Mouse (Mus musculus) myocyte (in vitro differentiated cells): ENCODE data around the gene Figla. TPM values are rescaled to one million over a fixed set of nuclear protein-coding genes. Genes with fewer than 3 reads are reported as not detected.
A peak's percentile ranks its signal among the peaks of the same experiment; 100 is the strongest.

ENCODE experiments used
- H3K27me3 ChIP-seq: one replicate; pipeline ENCODE4 v1.6.1; 2011; ENCODE audit not compliant: control insufficient read depth, insufficient read depth, insufficient read length
- H3K36me3 ChIP-seq: one replicate; pipeline ENCODE4 v1.6.1; 2011; ENCODE audit not compliant: control insufficient read depth, insufficient read depth
- H3K4me2 ChIP-seq: one replicate; pipeline ENCODE4 v1.6.1; 2011; ENCODE audit warnings: low read depth, control low read depth
- H3K4me3 ChIP-seq: one replicate; pipeline ENCODE4 v1.5.1; 2011; ENCODE audit warnings: mild to moderate bottlenecking, control low read depth, moderate library complexity
- H3K79me2 ChIP-seq: one replicate; pipeline ENCODE4 v1.6.1; 2011; ENCODE audit not compliant: control insufficient read depth, insufficient read depth
- H3ac ChIP-seq: one replicate; pipeline ENCODE4 v1.6.1; 2011; ENCODE audit not compliant: control insufficient read depth, insufficient read length
- CEBPB ChIP-seq: IDR thresholded peaks from 2 replicates; pipeline ENCODE4 v1.6.1; 2011; ENCODE audit warnings: mild to moderate bottlenecking, moderate library complexity; ENCODE audit not compliant: poor library complexity, insufficient read depth, severe bottlenecking
- E2F4 ChIP-seq: IDR thresholded peaks from one replicate; pipeline ENCODE4 v1.6.1; 2011; ENCODE audit warnings: mild to moderate bottlenecking, control low read depth, moderate library complexity; ENCODE audit not compliant: insufficient read depth
- MAX ChIP-seq: IDR thresholded peaks from one replicate; pipeline ENCODE4 v1.6.1; 2011; ENCODE audit warnings: low read depth, mild to moderate bottlenecking, control low read depth
- MYOD1 ChIP-seq, 3 experiments: IDR thresholded peaks; one replicate each; pipeline ENCODE4 v1.6.1; 2011; ENCODE audit warnings: control low read depth in 2 of 3, low read depth in 2 of 3, mild to moderate bottlenecking in 2 of 3, moderate library complexity in 1 of 3; ENCODE audit not compliant: insufficient read length in 2 of 3, control insufficient read depth in 1 of 3
- MYOG ChIP-seq, 3 experiments: IDR thresholded peaks; one replicate each; pipeline ENCODE4 v1.6.1; 2011; ENCODE audit warnings: control low read depth in 2 of 3, low read depth in 2 of 3, mild to moderate bottlenecking in 2 of 3; ENCODE audit not compliant: insufficient read length in 2 of 3, control insufficient read depth in 1 of 3, insufficient read depth in 1 of 3
- POLR2A ChIP-seq: IDR thresholded peaks from one replicate; pipeline ENCODE4 v1.6.1; 2011; ENCODE audit warnings: low read depth, mild to moderate bottlenecking, control low read depth, moderate library complexity; ENCODE audit not compliant: insufficient read length
- POLR2AphosphoS2 ChIP-seq: IDR thresholded peaks from one replicate; pipeline ENCODE4 v1.6.1; 2011; ENCODE audit warnings: low read depth, control low read depth; ENCODE audit not compliant: insufficient read length
- REST ChIP-seq: IDR thresholded peaks from one replicate; pipeline ENCODE4 v1.6.1; 2011; ENCODE audit warnings: mild to moderate bottlenecking, control low read depth, moderate library complexity; ENCODE audit not compliant: insufficient read depth, insufficient read length
- SRF ChIP-seq: IDR thresholded peaks from one replicate; pipeline ENCODE4 v1.6.1; 2011; ENCODE audit warnings: low read depth; ENCODE audit not compliant: control insufficient read depth, insufficient read length
- TCF12 ChIP-seq: IDR thresholded peaks from one replicate; pipeline ENCODE4 v1.6.1; 2011; ENCODE audit warnings: mild to moderate bottlenecking, control low read depth; ENCODE audit not compliant: poor library complexity, insufficient read depth, severe bottlenecking
- TCF3 ChIP-seq: IDR thresholded peaks from one replicate; pipeline ENCODE4 v1.6.1; 2011; ENCODE audit warnings: low read depth, control low read depth; ENCODE audit not compliant: insufficient read length
- USF1 ChIP-seq: IDR thresholded peaks from one replicate; pipeline ENCODE4 v1.6.1; 2011; ENCODE audit warnings: low read depth, mild to moderate bottlenecking, control low read depth, moderate library complexity
- polyA plus RNA-seq: library from polyadenylated mRNA; unstranded; fragments of >200 nt; fragmentation: generic; extraction: Trizol; gene quantifications from one replicate; pipeline ENCODE4 v1.2.1, GENCODE M21; 2012; ENCODE audit warnings: missing spikeins

The Figla gene
- polyA plus RNA-seq, 1 experiment: not detected

DNA sequence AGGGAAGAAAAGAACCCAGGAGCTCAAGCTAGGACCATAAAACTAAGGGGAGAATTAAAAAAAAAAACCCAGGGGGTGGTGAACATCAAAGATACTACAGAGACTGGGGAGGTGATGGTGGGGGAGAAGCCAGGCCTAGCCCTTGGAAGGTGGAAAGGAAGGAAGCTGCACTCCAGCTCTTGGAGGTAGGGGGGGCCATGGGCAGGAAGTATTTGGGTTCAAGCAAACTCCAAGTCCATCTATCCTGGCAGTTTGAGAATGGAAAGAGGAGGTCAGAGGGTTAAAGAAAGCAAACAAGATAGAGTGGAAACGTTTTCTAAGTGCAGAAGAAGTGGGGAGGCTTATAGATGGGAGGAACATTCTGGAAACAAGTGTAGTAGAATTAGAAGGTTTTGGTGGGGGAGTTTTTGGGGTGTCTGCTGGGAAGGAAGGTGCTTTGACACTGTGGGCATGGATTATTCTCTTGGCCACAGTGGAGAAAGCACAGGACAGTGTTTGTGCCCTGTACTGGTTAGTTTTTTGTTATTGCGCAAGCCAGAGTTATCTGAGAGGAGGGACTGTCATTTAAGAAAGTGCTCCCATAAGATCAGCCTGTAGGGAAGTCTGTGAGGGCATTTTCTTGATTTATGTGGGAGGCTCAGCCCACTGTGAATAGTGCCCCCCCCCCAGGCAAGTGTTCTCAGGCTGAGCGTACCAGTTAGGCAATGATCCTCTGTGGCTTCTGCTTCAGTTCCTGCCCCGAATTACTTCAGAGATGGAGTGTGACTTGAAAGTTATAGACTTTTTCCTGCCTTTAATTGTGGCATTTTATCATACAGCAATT lies 3.7 kb downstream of the Figla start:
- no peaks in the 10 kb centered on the region for H3K27me3 ChIP-seq
- no peak overlapping the region for H3K4me3 ChIP-seq
- H3K4me2 ChIP-seq: no peak overlapping the region
- TF ChIP-seq CEBPB (peak; percentile 93), MYOD1 (IDR thresholded peaks at IDR 0.05; ENCODE audit: control insufficient read depth in 1 of 3, insufficient read length in 2 of 3, low read depth in 2 of 3) (no peak), TCF3 (no peak)
- H3K79me2 ChIP-seq: no peaks in the 10 kb centered on the region
- no peaks in the 10 kb centered on the region for H3K36me3 ChIP-seq
- H3ac ChIP-seq: no peak overlapping the region

DNA sequence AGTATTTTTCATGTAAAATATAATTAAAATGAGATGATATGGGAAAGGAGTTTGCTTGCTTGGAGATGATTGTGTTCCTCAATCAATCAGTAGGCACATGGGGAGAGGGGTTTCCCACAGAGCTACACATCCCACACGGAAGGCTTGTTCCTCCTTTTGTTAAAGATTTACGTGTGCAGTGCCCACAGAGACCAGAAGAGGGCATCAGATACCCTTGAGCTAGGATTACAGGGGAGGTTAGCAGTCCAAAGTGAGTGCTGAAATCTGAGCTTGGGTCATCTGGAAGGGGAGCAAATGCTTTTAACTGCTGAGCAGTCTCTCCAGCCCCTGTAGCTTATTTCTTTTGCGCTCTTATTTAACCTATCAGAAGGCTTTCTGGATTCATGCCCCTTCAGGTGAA lies 5.0 kb downstream of the Figla start:
- Histone ChIP-seq H3K79me2 (no peaks in the 10 kb centered on the region), H3K27me3 (no peaks in the 10 kb centered on the region), H3ac (no peak overlapping the region), H3K4me2 (no peak overlapping the region), H3K36me3 (no peaks in the 10 kb centered on the region), H3K4me3 (no peak overlapping the region)
- no peak for TF ChIP-seq USF1
- no peak for TF ChIP-seq POLR2A
- TF ChIP-seq MYOD1 (IDR thresholded peaks at IDR 0.05; ENCODE audit: control insufficient read depth in 1 of 3, insufficient read length in 2 of 3, low read depth in 2 of 3): no peak
- TF ChIP-seq E2F4: no peak
- TF ChIP-seq MAX: no peak
- no peak for TF ChIP-seq TCF3
- TF ChIP-seq POLR2AphosphoS2: no peak

DNA sequence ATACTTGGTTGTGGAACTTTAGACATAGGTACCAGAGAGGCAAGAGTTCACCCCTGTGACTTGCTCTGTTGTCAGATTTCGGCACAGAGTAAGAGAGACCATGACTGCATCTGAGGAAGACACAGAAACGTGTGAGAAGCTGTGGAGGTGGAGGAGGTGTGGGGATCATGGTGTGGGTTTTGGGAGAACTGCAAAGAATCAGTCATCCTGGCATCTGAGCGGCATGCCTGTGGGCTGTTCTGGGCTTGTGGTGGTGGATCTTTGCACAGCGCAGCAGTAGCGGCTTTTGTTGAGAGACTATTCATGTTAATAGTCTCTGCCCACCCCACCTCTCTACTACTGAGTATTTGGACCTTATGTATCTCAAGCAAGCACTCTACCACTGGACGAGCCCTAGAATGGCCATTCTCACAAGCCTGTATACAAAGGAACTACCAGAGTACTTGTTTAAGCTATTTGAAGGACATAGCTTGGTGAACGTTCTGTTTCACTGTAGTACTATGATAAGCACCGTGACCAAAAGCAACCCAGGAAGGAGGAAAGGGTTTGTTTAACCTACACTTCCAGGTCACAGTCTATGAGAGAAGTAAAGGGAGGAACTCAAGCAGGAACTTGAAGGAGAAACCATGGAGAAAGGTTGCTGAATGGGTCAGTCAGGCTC lies 10.8 kb downstream of the Figla start:
- Histone ChIP-seq H3ac (no peak overlapping the region), H3K79me2 (no peaks in the 10 kb centered on the region), H3K27me3 (peaks cover 4% of the 10 kb centered on the region), H3K4me3 (no peak overlapping the region), H3K36me3 (no peaks in the 10 kb centered on the region), H3K4me2 (no peak overlapping the region)
- TF ChIP-seq MYOG (IDR thresholded peaks at IDR 0.05; ENCODE audit: control insufficient read depth in 1 of 3, insufficient read depth in 1 of 3, insufficient read length in 2 of 3, low read depth in 2 of 3) (no peak), TCF12 (no peak), REST (no peak), SRF (no peak)

DNA sequence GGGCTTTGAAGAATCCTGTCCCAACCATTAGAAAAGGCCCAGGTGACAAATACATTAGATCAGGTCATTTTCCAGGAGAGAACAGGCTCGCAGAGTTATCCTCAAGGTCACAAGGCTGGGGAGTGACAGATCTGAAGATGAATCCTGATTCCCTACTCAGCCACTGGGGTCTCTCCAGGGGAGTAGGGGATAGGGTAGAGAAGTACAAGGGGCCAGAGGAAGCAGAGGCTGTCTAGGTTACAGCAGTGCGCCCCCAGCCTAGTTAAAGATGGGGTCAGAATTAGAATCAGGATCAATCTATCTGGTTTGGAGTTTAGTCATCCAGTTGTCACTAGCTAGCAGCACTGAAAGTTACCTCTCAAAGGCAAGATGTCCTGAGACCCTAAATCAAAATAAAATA lies 12.2 kb downstream of the Figla start:
- no peaks in the 10 kb centered on the region for H3K79me2 ChIP-seq
- H3K27me3 ChIP-seq: peaks cover 4% of the 10 kb centered on the region
- H3ac ChIP-seq: no peak overlapping the region
- TF ChIP-seq CEBPB (no peak), TCF3 (no peak), TCF12 (no peak), MYOG (IDR thresholded peaks at IDR 0.05; ENCODE audit: control insufficient read depth in 1 of 3, insufficient read depth in 1 of 3, insufficient read length in 2 of 3, low read depth in 2 of 3) (no peak), E2F4 (no peak), MAX (no peak), MYOD1 (IDR thresholded peaks at IDR 0.05; ENCODE audit: control insufficient read depth in 1 of 3, insufficient read length in 2 of 3, low read depth in 2 of 3) (no peak), REST (no peak), POLR2A (no peak), POLR2AphosphoS2 (no peak), USF1 (no peak), SRF (no peak)
- H3K36me3 ChIP-seq: no peaks in the 10 kb centered on the region
- peak overlapping the region; percentile 52 for H3K4me2 ChIP-seq
- H3K4me3 ChIP-seq: no peak overlapping the region

DNA sequence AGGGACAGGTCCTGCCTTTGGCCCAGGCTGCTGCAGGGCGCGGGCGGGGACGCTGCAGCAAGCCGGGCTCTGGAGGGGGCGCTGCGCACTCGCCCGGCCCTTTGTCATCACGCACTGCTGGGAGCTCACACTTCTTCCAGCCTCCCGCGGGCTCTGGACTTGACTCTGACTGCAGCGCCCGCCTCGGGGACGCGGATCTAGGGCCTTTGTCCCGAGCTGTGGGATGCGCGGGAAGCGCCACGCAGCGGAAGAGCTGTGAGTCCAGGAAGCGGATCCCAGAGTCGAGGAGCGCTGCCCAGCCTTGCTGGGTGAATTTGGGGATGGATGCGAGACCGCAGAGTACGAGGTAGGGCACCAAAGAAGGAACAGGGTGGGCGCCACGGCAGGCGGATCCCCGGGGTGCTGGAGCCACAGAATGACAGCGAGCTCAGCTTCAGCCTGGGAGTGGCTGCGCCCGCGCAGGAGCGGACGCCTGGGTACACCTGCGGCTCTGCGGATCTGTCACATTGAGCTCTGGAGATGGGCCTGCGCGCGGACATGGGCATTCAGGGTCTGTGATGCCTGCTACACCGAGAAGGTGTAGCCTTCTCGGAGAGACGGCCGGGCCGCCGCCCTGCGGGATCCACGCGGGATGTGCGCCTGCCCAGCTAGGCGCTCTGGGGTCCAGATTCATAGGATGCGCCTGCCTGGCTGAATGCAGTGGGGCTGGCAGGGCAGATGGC lies 12.8 kb downstream of the Figla start, which contains the start of gene Add2:
Add2 (plus strand) TSS at position 81 of the 722 bp plus-strand sequence.
- H3K27me3 ChIP-seq: peaks cover 4% of the 10 kb centered on the region
- H3K79me2 ChIP-seq: no peaks in the 10 kb centered on the region
- H3ac ChIP-seq: no peak within 1 kb of the TSS
- no peaks in the 10 kb centered on the region for H3K36me3 ChIP-seq
- H3K4me3 ChIP-seq: no peak within 1 kb of the TSS
- TF ChIP-seq CEBPB (no peak), E2F4 (no peak), REST (no peak), USF1 (no peak), MYOG (IDR thresholded peaks at IDR 0.05; ENCODE audit: control insufficient read depth in 1 of 3, insufficient read depth in 1 of 3, insufficient read length in 2 of 3, low read depth in 2 of 3) (no peak), MYOD1 (IDR thresholded peaks at IDR 0.05; ENCODE audit: control insufficient read depth in 1 of 3, insufficient read length in 2 of 3, low read depth in 2 of 3) (no peak), MAX (no peak), TCF3 (no peak), TCF12 (no peak), POLR2A (no peak), SRF (no peak), POLR2AphosphoS2 (no peak)
- peak within 1 kb of the TSS; percentile 52 for H3K4me2 ChIP-seq
